Mouse (Mus musculus): ENCODE data around the gene Dst. TPM values are rescaled to one million over a fixed set of nuclear protein-coding genes. Genes with fewer than 3 reads are reported as not detected.

Dst gene
- total and polyA plus RNA-seq, 3 experiments: 0.08 to 0.60 TPM; not detected in 1

GRCm38 (mm10) chr1:34227676-34228075 lies 319.7 kb downstream of the Dst start:
- Histone ChIP-seq H3K27ac (ENCODE audit: control insufficient read depth, low read depth, low read length) (no peak overlapping the region), H3K79me2 (ENCODE audit: control insufficient read depth, insufficient read depth, low read length, poor library complexity) (no peaks in the 10 kb centered on the region), H3K4me1 (ENCODE audit: control insufficient read depth in 1 of 2, insufficient read depth in 2 of 2, low read length in 2 of 2) (no peaks in the 10 kb centered on the region), H3K27me3 (ENCODE audit: control insufficient read depth in 1 of 2, insufficient read depth in 2 of 2, low read length in 2 of 2) (no peaks in the 10 kb centered on the region), H3K36me3 (ENCODE audit: control insufficient read depth in 1 of 2, insufficient read depth in 2 of 2, low read length in 2 of 2) (no peaks in the 10 kb centered on the region), H3K4me3 (ENCODE audit: control insufficient read depth in 1 of 2, insufficient read depth in 1 of 2, low read depth in 2 of 2, low read length in 2 of 2) (no peak overlapping the region), H3K9me3 (replicated peaks; ENCODE audit: insufficient read depth, low read length) (no peaks in the 10 kb centered on the region), H3K9ac (ENCODE audit: control insufficient read depth, low read depth, low read length, poor library complexity, severe bottlenecking) (no peak overlapping the region)
- TF ChIP-seq TBP (IDR thresholded peaks at IDR 0.05; ENCODE audit: low read depth, low read length) (no peak), MYB (IDR thresholded peaks at IDR 0.05; ENCODE audit: low read depth, low read length) (no peak), USF2 (IDR thresholded peaks at IDR 0.05; ENCODE audit: borderline replicate concordance in 1 of 2, insufficient read depth in 1 of 2, low read depth in 1 of 2, low read length in 2 of 2) (no peak), USF1 (IDR thresholded peaks at IDR 0.05; ENCODE audit: low read depth, low read length) (no peak), TCF12 (IDR thresholded peaks at IDR 0.05; ENCODE audit: low read depth, low read length) (no peak), JUND (IDR thresholded peaks at IDR 0.05; ENCODE audit: low read depth, low read length) (no peak), E2F4 (IDR thresholded peaks at IDR 0.05; ENCODE audit: borderline replicate concordance, low read depth, low read length) (no peak), POLR2A (IDR thresholded peaks at IDR 0.05; ENCODE audit: control insufficient read depth in 1 of 2, insufficient read depth in 1 of 2, low read depth in 1 of 2, low read length in 2 of 2, poor library complexity in 1 of 2) (no peak), GATA1 (IDR thresholded peaks at IDR 0.05; ENCODE audit: low read depth, low read length) (no peak), SIN3A (IDR thresholded peaks at IDR 0.05; ENCODE audit: low read length) (no peak), UBTF (IDR thresholded peaks at IDR 0.05; ENCODE audit: borderline replicate concordance, insufficient read depth, low read depth, low read length) (no peak), RCOR1 (IDR thresholded peaks at IDR 0.05; ENCODE audit: low read depth, low read length) (no peak), MAZ (IDR thresholded peaks at IDR 0.05; ENCODE audit: low read depth, low read length) (no peak), ETS1 (IDR thresholded peaks at IDR 0.05; ENCODE audit: low read depth, low read length) (no peak)
- no peak for DNase-seq (ENCODE audit: low read depth, low spot score)

DNA sequence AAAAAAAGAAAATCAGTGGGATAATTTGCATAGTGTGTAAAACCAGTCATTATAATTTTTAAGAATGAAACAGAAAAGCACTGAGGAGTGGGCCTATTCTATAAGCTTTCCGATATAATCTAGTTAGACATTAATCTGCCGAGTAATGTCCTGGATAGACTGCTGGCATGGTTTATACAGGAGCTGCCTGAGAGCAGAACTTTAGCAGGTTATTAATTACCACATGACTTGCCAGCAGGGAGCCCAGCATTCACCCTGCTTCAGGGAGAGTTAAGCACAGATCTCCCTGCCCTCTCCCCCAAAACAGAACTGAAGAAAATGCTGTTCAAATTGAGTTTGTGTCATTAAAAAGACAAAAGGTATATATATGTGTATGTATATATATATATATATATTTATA lies 323.0 kb downstream of the Dst start:
- H3K36me3 ChIP-seq (ENCODE audit: control insufficient read depth in 1 of 2, insufficient read depth in 2 of 2, low read length in 2 of 2): no peaks in the 10 kb centered on the region
- H3K4me1 ChIP-seq (ENCODE audit: control insufficient read depth in 1 of 2, insufficient read depth in 2 of 2, low read length in 2 of 2): no peaks in the 10 kb centered on the region
- H3K9ac ChIP-seq (ENCODE audit: control insufficient read depth, low read depth, low read length, poor library complexity, severe bottlenecking): no peak overlapping the region
- no peak overlapping the region for H3K4me3 ChIP-seq (ENCODE audit: control insufficient read depth in 1 of 2, insufficient read depth in 1 of 2, low read depth in 2 of 2, low read length in 2 of 2)
- H3K27me3 ChIP-seq (ENCODE audit: control insufficient read depth in 1 of 2, insufficient read depth in 2 of 2, low read length in 2 of 2): no peaks in the 10 kb centered on the region
- H3K9me3 ChIP-seq (replicated peaks; ENCODE audit: insufficient read depth, low read length): no peaks in the 10 kb centered on the region
- no peak for DNase-seq (ENCODE audit: low read depth, low spot score)
- no peak for TF ChIP-seq UBTF (IDR thresholded peaks at IDR 0.05; ENCODE audit: borderline replicate concordance, insufficient read depth, low read depth, low read length)
- H3K27ac ChIP-seq (ENCODE audit: control insufficient read depth, low read depth, low read length): no peak overlapping the region
- H3K79me2 ChIP-seq (ENCODE audit: control insufficient read depth, insufficient read depth, low read length, poor library complexity): no peaks in the 10 kb centered on the region

- no peak overlapping the region for H3K4me3 ChIP-seq (ENCODE audit: control insufficient read depth in 1 of 2, insufficient read depth in 1 of 2, low read depth in 2 of 2, low read length in 2 of 2)
- TF ChIP-seq MAX (IDR thresholded peaks at IDR 0.05; ENCODE audit: low read length) (no peak), HCFC1 (IDR thresholded peaks at IDR 0.05; ENCODE audit: low read depth, low read length) (no peak), ELF1 (IDR thresholded peaks at IDR 0.05; ENCODE audit: low read depth, low read length) (no peak), EP300 (IDR thresholded peaks at IDR 0.05; ENCODE audit: low read depth in 1 of 2, low read length in 2 of 2) (no peak), MYC (IDR thresholded peaks at IDR 0.05; ENCODE audit: low read depth, low read length) (no peak), SIN3A (IDR thresholded peaks at IDR 0.05; ENCODE audit: low read length) (no peak)
- no peak overlapping the region for H3K9ac ChIP-seq (ENCODE audit: control insufficient read depth, low read depth, low read length, poor library complexity, severe bottlenecking)
- no peaks in the 10 kb centered on the region for H3K27me3 ChIP-seq (ENCODE audit: control insufficient read depth in 1 of 2, insufficient read depth in 2 of 2, low read length in 2 of 2)
- no peaks in the 10 kb centered on the region for H3K9me3 ChIP-seq (replicated peaks; ENCODE audit: insufficient read depth, low read length)
- DNase-seq (ENCODE audit: low read depth, low spot score): no peak
- H3K36me3 ChIP-seq (ENCODE audit: control insufficient read depth in 1 of 2, insufficient read depth in 2 of 2, low read length in 2 of 2): no peaks in the 10 kb centered on the region
- H3K79me2 ChIP-seq (ENCODE audit: control insufficient read depth, insufficient read depth, low read length, poor library complexity): no peaks in the 10 kb centered on the region
- H3K4me1 ChIP-seq (ENCODE audit: control insufficient read depth in 1 of 2, insufficient read depth in 2 of 2, low read length in 2 of 2): no peaks in the 10 kb centered on the region
- no peak overlapping the region for H3K27ac ChIP-seq (ENCODE audit: control insufficient read depth, low read depth, low read length)
Measured at GRCm38 (mm10) chr1:34236254-34236723, 328.3 kb downstream of the Dst start.

Data from MEL (cell line).